Mouse (Mus musculus) forebrain, embryonic 16.5 days (tissue): ENCODE measurements around the gene Naa25. TPM values are rescaled to one million over a fixed set of nuclear protein-coding genes. Genes with fewer than 3 reads are reported as not detected.

Experiments used
- ATAC-seq: fragments of 200-750 bp; cut with Nextera tagmentation; 2 replicates; pipeline ENCODE4 v1.8.0; 2017; ENCODE audit warnings: mild to moderate bottlenecking, moderate library complexity
- H3K27ac ChIP-seq: fragments of 300-500 bp; sonication (generic); 2 replicates; pipeline ENCODE4 v1.5.1; 2014; ENCODE audit warnings: low read length, control low read depth
- H3K27me3 ChIP-seq: fragments of 300-500 bp; sonication (generic); replicated peaks from 2 replicates; pipeline ENCODE4 v1.6.1; 2014; ENCODE audit warnings: low read length; ENCODE audit not compliant: control insufficient read depth, insufficient read depth
- H3K36me3 ChIP-seq: fragments of 300-500 bp; sonication (generic); 2 replicates; pipeline ENCODE4 v1.6.1; 2014; ENCODE audit not compliant: control insufficient read depth, insufficient read depth
- H3K4me1 ChIP-seq: fragments of 300-500 bp; sonication (generic); replicated peaks from 2 replicates; pipeline ENCODE4 v1.6.1; 2014; ENCODE audit warnings: low read length; ENCODE audit not compliant: control insufficient read depth, insufficient read depth
- H3K4me2 ChIP-seq: fragments of 300-500 bp; sonication (generic); 2 replicates; pipeline ENCODE4 v1.6.1; 2014; ENCODE audit warnings: mild to moderate bottlenecking, low read length, control low read depth
- H3K4me3 ChIP-seq: fragments of 300-500 bp; sonication (generic); replicated peaks from 2 replicates; pipeline ENCODE4 v1.5.1; 2014; ENCODE audit warnings: mild to moderate bottlenecking, low read length, control low read depth
- H3K9ac ChIP-seq: fragments of 300-500 bp; sonication (generic); replicated peaks from 2 replicates; pipeline ENCODE4 v1.6.1; 2014; ENCODE audit warnings: low read depth, low read length, control low read depth
- H3K9me3 ChIP-seq: fragments of 300-500 bp; sonication (generic); 2 replicates; pipeline ENCODE4 v1.6.1; 2016; ENCODE audit warnings: low read length; ENCODE audit not compliant: control insufficient read depth
- WGBS: fragments of 180-500 bp; shearing (Covaris S2); extraction: QIAGEN DNeasy Blood & Tissue Kit; methylation state at CpG from one replicate; pipeline ENCODE4 v1.1.7; 2014; 5-methylcytosine and 5-hydroxymethylcytosine counted together
- polyA plus RNA-seq: library from polyadenylated mRNA; unstranded; fragments of >200 nt; fragmentation: Nextera tagmentation; extraction: Ambion mirVana; gene quantifications from 2 replicates; pipeline ENCODE4 v1.2.1, GENCODE M21; 2015

The Naa25 gene
- polyA plus RNA-seq, 1 experiment from 2014 or later, result 61.7 TPM

- no peaks in the 10 kb centered on the region for H3K36me3 ChIP-seq
- H3K9ac ChIP-seq, result no peak overlapping the region
- no peaks in the 10 kb centered on the region for H3K4me1 ChIP-seq
- H3K9me3 ChIP-seq, result no peaks in the 10 kb centered on the region
- 32% methylated on average over 3 of the region's 3 CpGs for WGBS
- no peak overlapping the region for H3K4me3 ChIP-seq
- ATAC-seq, result no peak
- no peaks in the 10 kb centered on the region for H3K27me3 ChIP-seq
- no peak overlapping the region for H3K27ac ChIP-seq
- H3K4me2 ChIP-seq, result no peak overlapping the region
These were observed 79.9 kb downstream of the Naa25 start for GRCm38 (mm10) chr5:121477680-121478079.

GRCm38 (mm10) chr5:121484801-121485200 lies 87.1 kb downstream of the Naa25 start:
- Histone ChIP-seq H3K4me2 (no peak overlapping the region), H3K9ac (no peak overlapping the region), H3K4me3 (no peak overlapping the region), H3K9me3 (no peaks in the 10 kb centered on the region), H3K36me3 (no peaks in the 10 kb centered on the region), H3K27ac (no peak overlapping the region), H3K4me1 (no peaks in the 10 kb centered on the region), H3K27me3 (no peaks in the 10 kb centered on the region)
- WGBS, result 83% methylated on average over 5 of the region's 5 CpGs
- no peak for ATAC-seq

GRCm38 (mm10) chr5:121493305-121493704 lies 95.6 kb downstream of the Naa25 start:
- H3K4me2 ChIP-seq, result no peak overlapping the region
- no peak for ATAC-seq
- no peaks in the 10 kb centered on the region for H3K36me3 ChIP-seq
- 79% methylated on average over 8 of the region's 8 CpGs for WGBS
- H3K4me3 ChIP-seq, result no peak overlapping the region
- no peak overlapping the region for H3K27ac ChIP-seq
- H3K9me3 ChIP-seq, result no peaks in the 10 kb centered on the region
- no peak overlapping the region for H3K9ac ChIP-seq
- H3K4me1 ChIP-seq, result no peaks in the 10 kb centered on the region
- H3K27me3 ChIP-seq, result no peaks in the 10 kb centered on the region

Other genes starting within 250 kb of the Naa25 start
- gene Ptpn11, start 206.5 kb upstream of the Naa25 start, polyA plus RNA-seq, result 22.5 and 23.8 TPM in 2 replicates
- 361 and 392 TPM in 2 replicates for gene Rpl6, start 193.5 kb upstream of the Naa25 start, polyA plus RNA-seq
- gene Hectd4, start 177.7 kb upstream of the Naa25 start, polyA plus RNA-seq, result 18.2 and 20.1 TPM in 2 replicates
- 146 and 149 TPM in 2 replicates for gene Trafd1, start 12.3 kb upstream of the Naa25 start, polyA plus RNA-seq
- 1.2 and 1.9 TPM in 2 replicates for gene Tmem116, start 54.0 kb downstream of the Naa25 start, polyA plus RNA-seq
- 142 and 159 TPM in 2 replicates for gene Erp29, start 54.6 kb downstream of the Naa25 start, polyA plus RNA-seq
- gene Adam1b, start 105.5 kb downstream of the Naa25 start, polyA plus RNA-seq, result 0.08 TPM in 1 of 2 replicates, not detected in the other
- gene Adam1a, start 147.5 kb downstream of the Naa25 start, polyA plus RNA-seq, result 3.4 and 4.9 TPM in 2 replicates
- gene Gm42878, start 147.5 kb downstream of the Naa25 start, polyA plus RNA-seq, result not detected in 2 replicates
- gene Mapkapk5, start 148.0 kb downstream of the Naa25 start, polyA plus RNA-seq, result 66.8 and 67.8 TPM in 2 replicates
- gene Aldh2, start 195.9 kb downstream of the Naa25 start, polyA plus RNA-seq, result 99.2 and 102 TPM in 2 replicates
- gene Acad12, start 221.0 kb downstream of the Naa25 start, polyA plus RNA-seq, result 1.1 and 1.2 TPM in 2 replicates